Mouse (Mus musculus): ENCODE results near the gene Lmo3.

DNA sequence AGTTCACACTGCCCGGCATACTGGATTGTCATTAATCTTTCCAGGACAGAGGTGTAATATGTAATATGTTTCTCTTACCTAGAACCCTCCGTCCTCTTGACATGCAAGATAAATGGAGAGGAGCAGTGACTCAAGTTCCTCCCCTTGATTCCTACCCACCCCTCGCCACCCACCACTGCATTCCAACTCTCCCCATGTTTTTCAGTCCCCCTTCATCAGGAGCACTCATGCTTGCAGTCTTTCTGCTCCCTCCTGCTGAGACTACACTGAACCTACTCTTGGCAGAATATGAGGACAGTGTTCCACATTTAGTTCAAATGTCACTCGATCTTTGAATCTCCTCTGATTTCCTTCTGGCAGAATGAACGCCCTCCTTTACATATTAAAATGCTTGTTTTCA is 190.7 kb downstream of the Lmo3 start:
- TF ChIP-seq CTCF (IDR thresholded peaks at IDR 0.05; ENCODE audit: borderline replicate concordance, insufficient read depth, low read depth, low read length) = no peak
- TF ChIP-seq POLR2A (IDR thresholded peaks at IDR 0.05; ENCODE audit: borderline replicate concordance, insufficient read depth, low read length) = no peak
